Mouse (Mus musculus): ENCODE data around the gene Pdcd6ip. TPM values are rescaled to one million over a fixed set of nuclear protein-coding genes. Genes with fewer than 3 reads are reported as not detected.
A peak's percentile ranks its signal among the peaks of the same experiment; 100 is the strongest.

Pdcd6ip gene
- polyA plus RNA-seq, 1 experiment from 2014 or later, result 41.3 TPM

DNA sequence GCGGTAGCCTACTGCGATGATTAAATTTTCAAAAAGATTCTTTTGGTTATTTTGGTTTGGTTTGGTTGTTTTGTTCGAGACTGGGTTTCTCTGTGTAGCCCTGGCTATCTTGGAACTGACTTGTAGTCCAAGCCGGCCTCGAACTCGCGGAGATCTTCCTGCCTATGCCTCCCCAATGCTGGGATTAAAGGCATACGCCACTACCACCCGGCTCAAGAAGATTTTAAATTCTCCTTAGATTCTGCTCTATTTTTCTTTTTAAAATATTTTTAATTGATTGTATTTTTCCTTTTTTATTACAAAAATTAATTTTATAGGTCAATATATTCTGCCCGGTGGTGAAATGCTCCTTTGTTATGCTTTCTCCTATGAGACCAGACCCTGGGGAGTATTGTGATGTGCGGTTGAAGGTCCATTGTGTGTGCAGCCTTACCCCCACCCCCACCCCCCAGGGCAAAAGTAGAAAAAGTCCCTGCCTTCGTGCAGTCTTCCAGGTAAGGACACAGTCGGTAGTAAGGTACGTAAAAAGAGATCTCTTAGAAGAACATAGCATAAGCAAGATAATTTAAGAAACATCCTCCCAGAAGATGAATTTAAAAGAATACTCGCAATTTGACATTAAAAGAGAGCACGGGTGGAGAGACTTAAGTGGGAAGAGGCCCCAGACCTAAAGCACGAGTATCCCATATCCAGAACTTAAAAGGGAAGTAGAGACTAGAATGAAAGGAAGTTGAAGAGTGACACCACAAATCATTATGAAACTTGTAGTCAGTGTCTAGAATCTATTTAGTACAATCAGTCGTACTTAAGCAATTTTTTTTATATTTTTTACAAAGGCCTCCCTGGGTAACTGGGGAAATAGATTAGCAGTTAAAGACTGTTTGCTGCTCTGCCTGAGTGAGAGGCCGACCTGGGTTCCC is 562 bp upstream of the Pdcd6ip start:
- 60% methylated on average over 19 of the region's 19 CpGs for WGBS
- peak overlapping the region; percentile 85; the same call in 1 of the 2 replicates for H3K9ac ChIP-seq (replicated peaks; ENCODE audit: low read length)
- DNase-seq (peak; percentile 2), ATAC-seq (ENCODE audit: low FRiP score, low TSS enrichment) (peak; percentile 51)
- H3K4me1 ChIP-seq (ENCODE audit: control insufficient read depth, insufficient read depth, low read length), result peaks cover 21% of the 10 kb centered on the region
- no peak overlapping the region for H3K27ac ChIP-seq (replicated peaks; ENCODE audit: low read depth, low read length)
- H3K9me3 ChIP-seq (ENCODE audit: control insufficient read depth, low read length), result no peaks in the 10 kb centered on the region
- no peaks in the 10 kb centered on the region for H3K27me3 ChIP-seq (ENCODE audit: control insufficient read depth, insufficient read depth, low read length)
- H3K36me3 ChIP-seq (ENCODE audit: control insufficient read depth, insufficient read depth, low read length), result no peaks in the 10 kb centered on the region
- H3K4me2 ChIP-seq (ENCODE audit: low read length), result peak overlapping the region; percentile 72
- H3K4me3 ChIP-seq (replicated peaks; ENCODE audit: low read depth, low read length), result peak overlapping the region; percentile 98

DNA sequence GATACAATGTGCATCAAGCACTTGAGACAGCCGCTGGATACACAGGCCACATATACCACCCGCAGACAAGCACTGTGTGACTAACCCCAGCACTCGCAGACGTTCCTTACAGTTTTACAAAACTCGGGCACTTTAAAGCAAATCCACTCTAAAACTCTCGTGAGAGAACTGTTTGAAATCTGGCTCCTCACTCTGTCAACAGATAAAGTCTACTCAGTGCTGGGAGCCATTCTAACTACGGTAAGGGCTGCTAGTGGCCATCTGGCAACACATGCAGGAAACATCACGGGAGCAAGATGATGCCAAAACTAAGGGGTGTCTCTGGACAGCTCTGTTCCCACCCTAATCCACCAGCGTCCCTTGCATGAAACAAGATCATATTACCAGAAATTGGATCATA is 1.2 kb downstream of the Pdcd6ip start:
- Histone ChIP-seq H3K27ac (replicated peaks; ENCODE audit: low read depth, low read length) (no peak overlapping the region), H3K9ac (replicated peaks; ENCODE audit: low read length) (peak overlapping the region; percentile 36), H3K36me3 (ENCODE audit: control insufficient read depth, insufficient read depth, low read length) (no peaks in the 10 kb centered on the region), H3K9me3 (ENCODE audit: control insufficient read depth, low read length) (no peaks in the 10 kb centered on the region), H3K27me3 (ENCODE audit: control insufficient read depth, insufficient read depth, low read length) (no peaks in the 10 kb centered on the region), H3K4me1 (ENCODE audit: control insufficient read depth, insufficient read depth, low read length) (peaks cover 21% of the 10 kb centered on the region), H3K4me3 (replicated peaks; ENCODE audit: low read depth, low read length) (peak overlapping the region; percentile 98), H3K4me2 (ENCODE audit: low read length) (peak overlapping the region; percentile 72)
- ATAC-seq (ENCODE audit: low FRiP score, low TSS enrichment) (no peak), DNase-seq (no peak)
- WGBS, result 72% methylated on average over 9 of the region's 9 CpGs

DNA sequence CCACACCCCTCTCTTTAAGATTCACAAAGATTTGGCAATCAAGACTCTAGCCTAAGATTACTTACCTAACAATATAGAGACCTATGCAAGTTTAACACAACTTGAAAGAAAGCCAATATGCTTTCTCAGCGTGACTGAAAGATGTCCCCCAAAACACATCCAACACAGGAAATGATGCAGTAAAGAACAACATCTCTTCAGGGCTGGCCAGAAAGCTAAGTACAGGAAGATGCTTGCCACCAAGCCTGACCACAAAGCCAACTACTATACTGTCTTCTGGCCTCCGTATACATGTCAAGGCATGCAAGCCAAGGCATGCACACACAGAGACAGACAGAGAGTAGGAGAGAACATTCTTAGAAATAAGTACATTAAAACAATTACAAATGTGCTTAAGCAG is 2.0 kb downstream of the Pdcd6ip start:
- no peak overlapping the region for H3K4me3 ChIP-seq (replicated peaks; ENCODE audit: low read depth, low read length)
- peak overlapping the region; percentile 36; the same call in 1 of the 2 replicates for H3K9ac ChIP-seq (replicated peaks; ENCODE audit: low read length)
- H3K36me3 ChIP-seq (ENCODE audit: control insufficient read depth, insufficient read depth, low read length), result no peaks in the 10 kb centered on the region

DNA sequence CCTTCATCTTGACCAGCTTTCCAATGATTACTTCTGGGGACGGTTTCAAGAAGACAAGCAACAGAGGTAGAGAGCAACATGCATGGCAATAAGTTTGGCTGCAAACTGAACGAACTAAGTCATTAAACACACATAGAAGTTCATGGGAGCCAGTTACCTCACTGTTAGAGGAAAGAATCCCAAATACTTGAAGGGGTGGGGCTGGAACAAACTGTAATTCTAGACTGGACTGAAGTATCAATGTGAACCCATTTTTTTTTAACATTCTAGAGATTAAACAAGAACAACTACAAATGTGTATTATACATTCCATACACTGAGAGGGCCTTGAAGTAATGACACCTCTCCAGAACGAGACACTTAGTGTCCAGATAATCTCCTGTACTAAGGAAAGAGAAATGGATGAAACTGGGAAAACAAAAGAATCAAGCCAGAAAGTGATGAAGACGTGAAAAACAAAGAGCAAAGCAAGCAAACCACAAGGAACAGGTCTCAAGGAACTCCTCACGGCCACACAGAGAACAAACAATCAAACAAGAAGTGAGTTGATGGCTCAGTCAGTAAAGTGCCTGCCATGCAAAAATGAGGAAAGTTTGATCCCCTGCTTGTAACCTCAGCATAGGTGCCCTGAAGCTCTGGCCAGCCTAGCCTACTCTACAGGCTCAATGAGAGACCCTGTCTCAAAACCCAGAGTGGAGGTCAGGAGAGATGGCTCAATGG is 6.5 kb downstream of the Pdcd6ip start:
- no peak overlapping the region for H3K9ac ChIP-seq (replicated peaks; ENCODE audit: low read length)
- no peak overlapping the region for H3K27ac ChIP-seq (replicated peaks; ENCODE audit: low read depth, low read length)
- 94% methylated on average over 5 of the region's 5 CpGs for WGBS
- H3K4me1 ChIP-seq (ENCODE audit: control insufficient read depth, insufficient read depth, low read length), result peaks cover 13% of the 10 kb centered on the region
- no peak overlapping the region for H3K4me2 ChIP-seq (ENCODE audit: low read length)
- no peaks in the 10 kb centered on the region for H3K27me3 ChIP-seq (ENCODE audit: control insufficient read depth, insufficient read depth, low read length)
- ATAC-seq (ENCODE audit: low FRiP score, low TSS enrichment) (no peak), DNase-seq (no peak)
- no peaks in the 10 kb centered on the region for H3K9me3 ChIP-seq (ENCODE audit: control insufficient read depth, low read length)
- no peak overlapping the region for H3K4me3 ChIP-seq (replicated peaks; ENCODE audit: low read depth, low read length)
- peaks cover 10% of the 10 kb centered on the region for H3K36me3 ChIP-seq (ENCODE audit: control insufficient read depth, insufficient read depth, low read length)

More for the DNA sequence above, 2.0 kb downstream of the Pdcd6ip start:
- Histone ChIP-seq H3K9me3 (ENCODE audit: control insufficient read depth, low read length) (no peaks in the 10 kb centered on the region), H3K27me3 (ENCODE audit: control insufficient read depth, insufficient read depth, low read length) (no peaks in the 10 kb centered on the region), H3K27ac (replicated peaks; ENCODE audit: low read depth, low read length) (no peak overlapping the region), H3K4me1 (ENCODE audit: control insufficient read depth, insufficient read depth, low read length) (peaks cover 21% of the 10 kb centered on the region), H3K4me2 (ENCODE audit: low read length) (peak overlapping the region; percentile 72)
- 95% methylated on average over 2 of the region's 2 CpGs for WGBS
- no peak for DNase-seq
- no peak for ATAC-seq (ENCODE audit: low FRiP score, low TSS enrichment)

DNA sequence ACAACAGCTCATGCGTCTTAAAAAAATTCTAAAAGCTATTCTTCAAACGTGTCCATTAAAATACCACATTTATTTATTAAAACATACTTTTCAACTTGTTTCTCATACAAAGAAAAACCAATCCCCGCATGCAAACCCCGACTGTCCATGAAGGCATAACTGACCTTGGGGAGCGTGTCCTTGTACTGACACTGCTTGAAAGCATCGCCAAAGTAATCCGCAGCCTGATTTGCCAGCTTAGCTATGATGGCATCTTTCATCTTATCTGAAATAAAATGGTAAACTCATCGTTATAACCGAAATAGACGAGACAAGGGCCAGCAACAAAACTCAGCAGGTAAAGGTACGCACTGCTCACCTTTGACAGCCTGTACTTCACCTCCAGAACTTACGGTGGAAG is 20.6 kb downstream of the Pdcd6ip start:
- H3K36me3 ChIP-seq (ENCODE audit: control insufficient read depth, insufficient read depth, low read length), result peaks cover 54% of the 10 kb centered on the region
- ATAC-seq (ENCODE audit: low FRiP score, low TSS enrichment) (no peak), DNase-seq (no peak)
- 97% methylated on average over 12 of the region's 12 CpGs for WGBS
- no peak overlapping the region for H3K9ac ChIP-seq (replicated peaks; ENCODE audit: low read length)
- no peak overlapping the region for H3K27ac ChIP-seq (replicated peaks; ENCODE audit: low read depth, low read length)
- H3K9me3 ChIP-seq (ENCODE audit: control insufficient read depth, low read length), result no peaks in the 10 kb centered on the region
- H3K4me2 ChIP-seq (ENCODE audit: low read length), result no peak overlapping the region
- H3K27me3 ChIP-seq (ENCODE audit: control insufficient read depth, insufficient read depth, low read length), result no peaks in the 10 kb centered on the region
- H3K4me1 ChIP-seq (ENCODE audit: control insufficient read depth, insufficient read depth, low read length), result no peaks in the 10 kb centered on the region
- no peak overlapping the region for H3K4me3 ChIP-seq (replicated peaks; ENCODE audit: low read depth, low read length)

DNA sequence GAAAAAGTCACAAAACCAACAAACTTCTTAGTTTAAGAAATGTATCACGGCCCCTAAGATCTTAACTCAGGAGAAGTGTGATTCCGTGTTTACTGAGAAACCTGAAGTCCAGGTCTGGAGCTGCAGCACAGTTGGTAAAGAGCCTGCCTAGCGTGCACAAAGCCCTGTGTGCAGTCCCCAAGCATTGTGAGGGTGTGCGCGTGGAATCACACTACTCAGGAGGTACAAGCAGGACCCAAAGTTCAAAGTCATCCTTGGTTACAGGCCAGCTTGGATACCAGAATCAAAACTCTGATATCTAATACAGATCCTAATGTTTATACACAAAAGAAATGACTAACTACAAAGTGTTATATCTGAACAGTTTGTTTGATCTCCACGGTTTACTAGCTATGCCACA is 34.3 kb downstream of the Pdcd6ip start:
- Histone ChIP-seq H3K27me3 (ENCODE audit: control insufficient read depth, insufficient read depth, low read length) (no peaks in the 10 kb centered on the region), H3K4me3 (replicated peaks; ENCODE audit: low read depth, low read length) (no peak overlapping the region), H3K36me3 (ENCODE audit: control insufficient read depth, insufficient read depth, low read length) (peaks cover 73% of the 10 kb centered on the region), H3K27ac (replicated peaks; ENCODE audit: low read depth, low read length) (no peak overlapping the region), H3K4me1 (ENCODE audit: control insufficient read depth, insufficient read depth, low read length) (no peaks in the 10 kb centered on the region), H3K4me2 (ENCODE audit: low read length) (no peak overlapping the region), H3K9ac (replicated peaks; ENCODE audit: low read length) (no peak overlapping the region), H3K9me3 (ENCODE audit: control insufficient read depth, low read length) (no peaks in the 10 kb centered on the region)
- DNase-seq (no peak), ATAC-seq (ENCODE audit: low FRiP score, low TSS enrichment) (no peak)
- 92% methylated on average over 6 of the region's 6 CpGs for WGBS

DNA sequence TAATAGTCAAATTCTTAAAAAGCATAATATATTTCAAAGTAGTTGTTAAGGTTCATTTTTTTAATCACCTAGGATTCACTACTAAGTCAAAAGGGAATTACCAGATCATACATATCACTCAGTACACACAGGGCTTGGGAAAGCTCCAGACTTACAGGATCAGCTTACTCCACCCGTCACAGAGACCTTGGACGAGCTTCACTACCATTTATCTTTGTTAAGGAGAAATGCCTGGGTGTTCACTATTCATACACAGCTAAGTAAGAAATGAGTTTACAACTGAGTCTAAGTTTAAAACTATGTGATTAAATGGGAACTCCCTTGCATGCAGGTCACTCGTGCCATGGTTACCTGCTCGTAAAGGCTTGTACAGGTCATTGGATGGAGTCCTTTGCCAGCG is 35.7 kb downstream of the Pdcd6ip start:
- peaks cover 8% of the 10 kb centered on the region for H3K9me3 ChIP-seq (ENCODE audit: control insufficient read depth, low read length)
- H3K4me3 ChIP-seq (replicated peaks; ENCODE audit: low read depth, low read length), result no peak overlapping the region
- H3K27me3 ChIP-seq (ENCODE audit: control insufficient read depth, insufficient read depth, low read length), result no peaks in the 10 kb centered on the region
- peaks cover 73% of the 10 kb centered on the region for H3K36me3 ChIP-seq (ENCODE audit: control insufficient read depth, insufficient read depth, low read length)
- H3K4me2 ChIP-seq (ENCODE audit: low read length), result no peak overlapping the region
- 94% methylated on average over 5 of the region's 5 CpGs for WGBS
- no peak for DNase-seq
- H3K27ac ChIP-seq (replicated peaks; ENCODE audit: low read depth, low read length), result no peak overlapping the region
- H3K4me1 ChIP-seq (ENCODE audit: control insufficient read depth, insufficient read depth, low read length), result no peaks in the 10 kb centered on the region
- H3K9ac ChIP-seq (replicated peaks; ENCODE audit: low read length), result no peak overlapping the region
- no peak for ATAC-seq (ENCODE audit: low FRiP score, low TSS enrichment)

DNA sequence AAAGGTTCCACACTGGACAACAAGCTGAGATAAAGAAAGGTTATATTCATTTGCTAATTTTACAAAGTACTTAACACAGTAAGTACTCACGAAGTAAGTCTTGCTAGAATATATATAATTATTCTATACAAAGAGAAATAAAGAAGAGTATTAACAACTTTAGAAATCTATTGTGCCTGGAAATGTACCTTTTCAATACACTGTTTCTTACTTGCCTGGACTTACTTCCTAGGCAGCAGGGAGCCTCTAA is 37.3 kb downstream of the Pdcd6ip start:
- Histone ChIP-seq H3K27me3 (ENCODE audit: control insufficient read depth, insufficient read depth, low read length) (no peaks in the 10 kb centered on the region), H3K4me1 (ENCODE audit: control insufficient read depth, insufficient read depth, low read length) (no peaks in the 10 kb centered on the region), H3K27ac (replicated peaks; ENCODE audit: low read depth, low read length) (no peak overlapping the region), H3K36me3 (ENCODE audit: control insufficient read depth, insufficient read depth, low read length) (peaks cover 78% of the 10 kb centered on the region), H3K4me2 (ENCODE audit: low read length) (no peak overlapping the region), H3K9ac (replicated peaks; ENCODE audit: low read length) (no peak overlapping the region), H3K4me3 (replicated peaks; ENCODE audit: low read depth, low read length) (no peak overlapping the region), H3K9me3 (ENCODE audit: control insufficient read depth, low read length) (peaks cover 8% of the 10 kb centered on the region)
- ATAC-seq (ENCODE audit: low FRiP score, low TSS enrichment) (no peak), DNase-seq (no peak)
- 88% methylated on average over 1 of the region's 1 CpGs for whole genome bisulfite sequencing
